Mouse (Mus musculus) intestine, embryonic 14.5 days (tissue): Measurements from ENCODE around the gene Sertad3. TPM values are rescaled to one million over a fixed set of nuclear protein-coding genes. Genes with fewer than 3 reads are reported as not detected.
A peak's percentile ranks its signal among the peaks of the same experiment; 100 is the strongest.

Experiments
- ATAC-seq: fragments of 200-750 bp; cut with Nextera tagmentation; replicated peaks from 2 replicates; pipeline ENCODE4 v1.8.0; 2017; ENCODE audit warnings: low read depth, moderate number of reproducible peaks, moderate TSS enrichment, moderate library complexity; ENCODE audit not compliant: low FRiP score, low TSS enrichment
- DNase-seq: peaks from one replicate; pipeline ENCODE4 v3.0.0-alpha.2; 2018; ENCODE audit warnings: low spot score
- H3K27ac ChIP-seq: fragments of 300-500 bp; sonication (generic); 2 replicates; pipeline ENCODE4 v1.5.1; 2014; ENCODE audit warnings: low read depth, mild to moderate bottlenecking, control low read depth
- H3K27me3 ChIP-seq: fragments of 300-500 bp; sonication (generic); replicated peaks from 2 replicates; pipeline ENCODE4 v1.6.1; 2014; ENCODE audit warnings: low read length, control low read depth; ENCODE audit not compliant: control insufficient read depth, insufficient read depth
- H3K36me3 ChIP-seq: fragments of 300-500 bp; sonication (generic); 2 replicates; pipeline ENCODE4 v1.6.1; 2014; ENCODE audit warnings: low read length, control low read depth; ENCODE audit not compliant: control insufficient read depth, insufficient read depth
- H3K4me1 ChIP-seq: fragments of 300-500 bp; sonication (generic); replicated peaks from 2 replicates; pipeline ENCODE4 v1.6.1; 2014; ENCODE audit warnings: low read length, control low read depth, mixed read lengths; ENCODE audit not compliant: control insufficient read depth, insufficient read depth
- H3K4me2 ChIP-seq: fragments of 300-500 bp; sonication (generic); 2 replicates; pipeline ENCODE4 v1.6.1; 2014; ENCODE audit warnings: low read length
- H3K4me3 ChIP-seq: fragments of 300-500 bp; sonication (generic); 2 replicates; pipeline ENCODE4 v1.5.1; 2014; ENCODE audit warnings: low read depth, low read length, control low read depth, mixed read lengths
- H3K9ac ChIP-seq: fragments of 300-500 bp; sonication (generic); 2 replicates; pipeline ENCODE4 v1.6.1; 2014; ENCODE audit warnings: mild to moderate bottlenecking, low read length
- H3K9me3 ChIP-seq: fragments of 300-500 bp; sonication (generic); 2 replicates; pipeline ENCODE4 v1.6.1; 2016; ENCODE audit warnings: low read length, control low read depth; ENCODE audit not compliant: control insufficient read depth
- WGBS: fragments of 180-500 bp; shearing (Covaris S2); extraction: QIAGEN DNeasy Blood & Tissue Kit; methylation state at CpG from one replicate; pipeline ENCODE4 v1.1.7; 2014; 5-methylcytosine and 5-hydroxymethylcytosine counted together
- polyA plus RNA-seq: library from polyadenylated mRNA; unstranded; fragments of >200 nt; fragmentation: Nextera tagmentation; extraction: Ambion mirVana; gene quantifications from 2 replicates; pipeline ENCODE4 v1.2.1, GENCODE M21; 2014

The Sertad3 gene
- polyA plus RNA-seq, 1 experiment from 2014 or later = 25.2 TPM

DNA sequence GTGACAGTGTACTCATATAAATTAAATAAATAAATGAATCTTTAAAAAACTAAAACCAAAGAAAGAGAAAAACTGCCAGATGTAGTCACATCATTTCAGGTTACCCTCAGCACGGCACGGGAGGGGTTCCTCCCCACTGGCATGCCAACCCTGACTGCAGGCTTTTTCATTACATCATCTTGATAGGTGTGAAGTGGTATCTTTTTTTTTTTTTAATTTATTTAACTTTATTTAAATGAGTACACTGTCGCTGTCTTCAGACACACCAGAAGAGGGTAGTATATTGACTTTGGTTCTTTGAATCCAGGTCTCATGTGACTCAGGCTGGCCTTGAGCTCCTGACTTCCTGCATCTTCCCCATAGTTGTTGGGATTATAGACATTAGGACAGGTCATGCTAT lies 18.3 kb upstream of the Sertad3 start:
- no peak overlapping the region for H3K9ac ChIP-seq
- H3K4me3 ChIP-seq = no peak overlapping the region
- no peaks in the 10 kb centered on the region for H3K9me3 ChIP-seq
- WGBS = 95% methylated on average over 3 of the region's 3 CpGs
- no peak for ATAC-seq
- H3K4me1 ChIP-seq = no peaks in the 10 kb centered on the region
- no peaks in the 10 kb centered on the region for H3K27me3 ChIP-seq
- DNase-seq = no peak
- H3K4me2 ChIP-seq = no peak overlapping the region
- H3K36me3 ChIP-seq = no peaks in the 10 kb centered on the region
- H3K27ac ChIP-seq = no peak overlapping the region

DNA sequence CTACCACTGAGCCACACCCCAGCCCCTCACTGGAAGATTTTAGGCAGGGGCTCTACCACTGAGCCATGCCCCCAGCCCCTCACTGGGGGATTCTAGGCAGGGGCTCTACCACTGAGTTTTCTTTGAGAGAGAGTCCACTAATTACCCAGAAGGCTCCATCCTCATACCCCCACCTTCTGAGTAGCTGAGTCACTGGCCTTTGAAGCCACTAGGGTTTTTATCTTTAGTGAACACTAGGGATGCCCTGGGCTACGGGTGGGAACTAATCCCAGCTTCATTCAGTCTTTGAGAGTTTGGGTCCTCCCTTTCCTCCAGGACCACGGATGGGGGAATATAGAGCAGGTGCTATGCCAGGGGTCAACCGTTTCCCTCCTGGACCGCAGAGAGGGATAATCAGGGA lies 15.0 kb upstream of the Sertad3 start:
- ATAC-seq (no peak), DNase-seq (no peak)
- Histone ChIP-seq H3K4me1 (no peaks in the 10 kb centered on the region), H3K9me3 (no peaks in the 10 kb centered on the region), H3K27me3 (no peaks in the 10 kb centered on the region), H3K36me3 (no peaks in the 10 kb centered on the region), H3K27ac (no peak overlapping the region), H3K9ac (no peak overlapping the region), H3K4me2 (no peak overlapping the region), H3K4me3 (no peak overlapping the region)
- WGBS = 89% methylated on average over 4 of the region's 4 CpGs

DNA sequence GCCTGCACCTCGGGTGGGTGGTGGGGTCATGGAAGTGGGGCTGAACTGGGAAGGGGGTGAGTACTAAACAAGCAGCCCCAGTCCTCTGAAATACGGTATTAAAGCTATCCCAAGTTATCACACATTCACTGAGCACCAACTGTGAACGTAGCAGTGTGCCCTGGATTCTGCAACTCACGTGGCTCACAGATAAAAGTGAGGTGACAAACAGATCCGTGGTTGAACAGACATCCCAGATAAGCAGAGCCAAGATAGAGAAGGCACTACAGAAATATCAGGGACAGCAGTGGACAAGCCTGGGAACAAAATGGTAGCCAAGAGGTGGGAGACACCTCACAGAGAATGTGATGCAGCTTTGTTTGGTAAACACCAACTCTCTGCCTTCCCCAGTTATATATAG lies 13.9 kb upstream of the Sertad3 start:
- no peak overlapping the region for H3K27ac ChIP-seq
- no peak overlapping the region for H3K4me3 ChIP-seq
- no peak for ATAC-seq
- no peak overlapping the region for H3K9ac ChIP-seq
- DNase-seq = no peak
- H3K9me3 ChIP-seq = no peaks in the 10 kb centered on the region
- 94% methylated on average over 5 of the region's 5 CpGs for WGBS
- no peaks in the 10 kb centered on the region for H3K4me1 ChIP-seq
- no peaks in the 10 kb centered on the region for H3K36me3 ChIP-seq
- H3K4me2 ChIP-seq = no peak overlapping the region
- no peaks in the 10 kb centered on the region for H3K27me3 ChIP-seq

DNA sequence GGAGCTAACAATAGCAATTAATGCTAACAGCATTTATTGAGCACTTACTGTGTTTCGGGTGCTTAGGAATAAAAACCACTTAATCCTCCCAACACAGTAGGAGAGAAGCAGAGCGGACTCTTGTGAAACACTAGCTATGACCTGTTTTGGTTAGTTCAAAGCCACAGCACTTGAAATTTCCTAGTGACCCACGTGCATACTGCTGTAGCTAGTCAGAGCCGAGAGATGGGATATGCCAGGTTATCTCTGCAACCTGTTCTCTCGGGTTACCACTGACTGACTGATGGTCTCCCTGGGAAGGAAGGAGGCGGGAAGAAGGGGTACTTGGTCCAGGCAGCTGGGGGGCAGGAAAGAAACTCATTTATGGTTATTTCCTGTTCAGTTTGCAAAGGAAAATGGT lies 13.1 kb upstream of the Sertad3 start:
- Histone ChIP-seq H3K4me3 (no peak overlapping the region), H3K4me1 (no peaks in the 10 kb centered on the region), H3K9me3 (no peaks in the 10 kb centered on the region), H3K27me3 (no peaks in the 10 kb centered on the region), H3K27ac (no peak overlapping the region), H3K36me3 (no peaks in the 10 kb centered on the region), H3K4me2 (no peak overlapping the region), H3K9ac (no peak overlapping the region)
- 84% methylated on average over 6 of the region's 6 CpGs for WGBS
- DNase-seq = no peak
- no peak for ATAC-seq

DNA sequence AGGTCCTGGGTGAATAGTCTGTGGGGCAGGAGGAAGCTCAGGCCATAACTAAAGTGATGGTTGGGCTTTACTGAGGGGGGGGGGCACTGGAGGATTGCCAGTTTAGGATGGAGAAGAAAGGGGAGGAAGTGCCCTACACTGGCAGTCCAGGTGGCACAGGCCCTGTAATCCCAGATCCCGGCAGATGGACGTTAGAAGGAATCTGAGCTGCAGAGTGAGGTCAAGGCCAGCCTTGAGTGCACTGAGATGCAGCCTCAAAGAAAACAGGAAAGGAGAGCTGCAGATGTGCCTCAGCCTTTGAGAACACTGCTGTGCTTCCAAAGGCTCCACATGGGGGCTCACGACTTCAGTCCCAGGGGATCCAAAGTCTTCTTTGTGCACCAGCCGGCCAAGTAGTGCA lies 5.9 kb upstream of the Sertad3 start:
- H3K9ac ChIP-seq = no peak overlapping the region
- ATAC-seq (no peak), DNase-seq (no peak)
- H3K36me3 ChIP-seq = no peaks in the 10 kb centered on the region
- 23% methylated on average over 4 of the region's 4 CpGs for WGBS
- H3K4me1 ChIP-seq = no peaks in the 10 kb centered on the region
- no peak overlapping the region for H3K4me3 ChIP-seq
- H3K4me2 ChIP-seq = no peak overlapping the region
- no peaks in the 10 kb centered on the region for H3K27me3 ChIP-seq
- no peak overlapping the region for H3K27ac ChIP-seq
- H3K9me3 ChIP-seq = no peaks in the 10 kb centered on the region

DNA sequence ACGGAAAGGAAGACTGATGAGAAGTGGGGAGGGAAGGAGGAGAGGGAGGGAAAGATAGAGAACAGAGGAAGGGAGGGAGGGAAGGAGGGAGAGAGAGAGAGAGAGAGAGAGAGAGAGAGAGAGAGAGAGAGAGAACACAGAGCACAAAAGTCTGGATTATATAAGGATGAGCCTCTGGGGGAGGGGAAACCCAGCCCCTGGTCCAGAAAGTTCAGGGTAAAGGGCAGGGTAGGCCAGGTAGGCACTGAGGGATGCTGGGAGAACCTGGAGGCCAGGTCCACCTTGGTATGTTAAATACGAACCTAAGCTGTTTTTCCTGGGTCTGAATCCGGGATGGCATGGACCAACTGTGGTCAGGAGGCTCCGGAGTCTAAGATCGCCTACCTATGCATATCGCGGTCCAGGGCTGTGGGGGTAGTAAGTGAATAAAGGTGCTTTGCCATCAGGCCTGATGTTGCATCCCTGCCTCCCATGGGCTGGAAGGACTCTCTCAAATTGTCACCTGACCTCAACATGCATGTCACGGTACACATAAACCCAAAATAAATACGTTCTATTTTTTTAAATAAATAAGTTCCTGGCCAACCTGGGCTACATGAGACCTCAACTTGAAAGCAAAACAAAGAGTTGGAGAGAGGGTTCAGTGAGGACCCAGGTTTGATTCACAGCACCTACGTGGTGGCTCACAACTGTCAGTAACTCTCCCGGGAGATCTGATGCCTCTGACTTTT lies 2.0 kb upstream of the Sertad3 start:
- no peak overlapping the region for H3K27ac ChIP-seq
- H3K36me3 ChIP-seq = peaks cover 8% of the 10 kb centered on the region

DNA sequence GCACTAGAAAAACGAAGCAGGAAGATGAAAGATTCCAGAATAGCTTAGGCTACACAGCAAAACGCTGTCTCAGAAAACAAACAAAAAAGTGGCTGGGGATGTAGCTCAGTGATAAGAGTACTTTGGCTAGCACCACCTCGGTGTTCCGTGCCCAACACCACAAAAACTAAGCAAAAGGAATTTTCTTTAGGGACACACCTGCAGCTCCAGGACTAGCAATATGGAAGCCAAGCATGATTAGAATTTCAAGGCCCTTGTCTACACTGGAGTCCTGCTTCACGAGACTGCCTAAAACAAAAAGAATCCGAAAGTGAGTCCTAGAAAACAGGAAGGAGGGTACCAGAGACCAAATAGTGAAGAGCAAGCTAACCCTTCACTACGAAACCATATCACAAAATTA lies 972 bp upstream of the Sertad3 start:
- Histone ChIP-seq H3K36me3 (peaks cover 18% of the 10 kb centered on the region), H3K4me2 (peak overlapping the region; percentile 47), H3K9ac (peak overlapping the region; percentile 32), H3K27ac (peak overlapping the region; percentile 85), H3K27me3 (no peaks in the 10 kb centered on the region), H3K4me3 (peak overlapping the region; percentile 79), H3K4me1 (peaks cover 7% of the 10 kb centered on the region), H3K9me3 (no peaks in the 10 kb centered on the region)
- no peak for ATAC-seq
- 26% methylated on average over 7 of the region's 7 CpGs for WGBS
- DNase-seq = no peak

More for the DNA sequence above, 2.0 kb upstream of the Sertad3 start:
- H3K9me3 ChIP-seq = no peaks in the 10 kb centered on the region
- DNase-seq = no peak
- no peaks in the 10 kb centered on the region for H3K27me3 ChIP-seq
- no peak overlapping the region for H3K4me3 ChIP-seq
- H3K9ac ChIP-seq = no peak overlapping the region
- peaks cover 7% of the 10 kb centered on the region for H3K4me1 ChIP-seq
- no peak for ATAC-seq
- no peak overlapping the region for H3K4me2 ChIP-seq
- 85% methylated on average over 11 of the region's 11 CpGs for WGBS

DNA sequence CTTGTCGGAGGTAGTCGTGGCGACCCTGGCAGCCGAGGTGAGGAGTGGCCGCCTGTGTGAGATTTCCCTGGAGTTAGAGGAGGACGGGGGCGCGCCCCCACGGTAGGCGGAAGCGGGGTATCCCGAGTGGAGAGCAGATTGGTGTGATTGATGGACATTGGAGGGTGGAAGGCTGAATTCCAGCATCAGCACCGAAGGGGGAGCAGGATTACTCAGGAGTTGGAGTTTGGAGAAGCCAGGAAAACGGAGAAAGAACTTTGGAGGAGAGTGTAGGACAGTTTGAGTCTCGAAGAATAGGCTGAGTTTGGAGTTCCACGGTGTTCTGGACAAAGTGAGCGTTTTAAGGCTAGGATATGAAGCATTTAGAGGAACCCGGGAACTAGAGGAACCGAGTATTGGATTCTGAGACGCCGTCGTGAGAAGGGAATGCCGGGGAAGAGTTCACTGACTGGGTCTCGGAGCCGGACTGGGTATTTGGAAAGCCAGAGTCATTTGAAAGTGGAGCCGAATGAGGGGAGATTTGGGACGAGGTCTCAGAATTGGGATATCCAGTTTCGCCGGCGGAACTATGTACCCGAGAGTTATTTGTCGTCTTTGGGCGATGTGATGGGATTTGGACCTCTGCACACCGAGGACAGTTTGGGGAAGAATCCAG lies 394 bp downstream of the Sertad3 start:
- ATAC-seq (peak; percentile 0; the same call in 1 of the 2 replicates), DNase-seq (no peak)
- Histone ChIP-seq H3K9me3 (no peaks in the 10 kb centered on the region), H3K4me1 (peaks cover 7% of the 10 kb centered on the region), H3K4me3 (peak overlapping the region; percentile 79), H3K27me3 (no peaks in the 10 kb centered on the region), H3K27ac (peak overlapping the region; percentile 85), H3K9ac (peak overlapping the region; percentile 49), H3K4me2 (peak overlapping the region; percentile 47), H3K36me3 (peaks cover 22% of the 10 kb centered on the region)
- under 1% methylated on average over 34 of the region's 34 CpGs for WGBS
